Mouse (Mus musculus) liver, embryonic 12.5 days (tissue): ENCODE measurements around the gene Hs3st4. TPM values are rescaled to one million over a fixed set of nuclear protein-coding genes. Genes with fewer than 3 reads are reported as not detected.

ENCODE experiments used
- ATAC-seq: fragments of 200-750 bp; cut with Nextera tagmentation; 2 replicates; pipeline ENCODE4 v1.8.0; 2017; ENCODE audit warnings: moderate number of reproducible peaks, mild to moderate bottlenecking, moderate library complexity
- H3K27ac ChIP-seq: fragments of 300-500 bp; sonication (generic); 2 replicates; pipeline ENCODE4 v1.5.1; 2016; ENCODE audit warnings: mild to moderate bottlenecking
- H3K27me3 ChIP-seq: fragments of 300-500 bp; sonication (generic); replicated peaks from 2 replicates; pipeline ENCODE4 v1.6.1; 2016; ENCODE audit warnings: mild to moderate bottlenecking, moderate library complexity
- H3K36me3 ChIP-seq: fragments of 300-500 bp; sonication (generic); 2 replicates; pipeline ENCODE4 v1.6.1; 2016; ENCODE audit warnings: mild to moderate bottlenecking, moderate library complexity
- H3K4me1 ChIP-seq: fragments of 300-500 bp; sonication (generic); 2 replicates; pipeline ENCODE4 v1.6.1; 2016
- H3K4me2 ChIP-seq: fragments of 300-500 bp; sonication (generic); 2 replicates; pipeline ENCODE4 v1.6.1; 2016; ENCODE audit warnings: mild to moderate bottlenecking, moderate library complexity
- H3K4me3 ChIP-seq: fragments of 300-500 bp; sonication (generic); 2 replicates; pipeline ENCODE4 v1.5.1; 2016; ENCODE audit warnings: mild to moderate bottlenecking, moderate library complexity
- H3K9ac ChIP-seq: fragments of 300-500 bp; sonication (generic); 2 replicates; pipeline ENCODE4 v1.6.1; 2016; ENCODE audit warnings: mild to moderate bottlenecking, moderate library complexity
- H3K9me3 ChIP-seq: fragments of 300-500 bp; sonication (generic); replicated peaks from 2 replicates; pipeline ENCODE4 v1.6.1; 2016; ENCODE audit warnings: mild to moderate bottlenecking, moderate library complexity
- WGBS: fragments of 180-500 bp; shearing (Covaris S2); methylation state at CpG from one replicate; pipeline ENCODE4 v1.1.7; 2016; ENCODE audit not compliant: insufficient replicate concordance; 5-methylcytosine and 5-hydroxymethylcytosine counted together
- polyA plus RNA-seq: library from polyadenylated mRNA; unstranded; fragments of >200 nt; fragmentation: Nextera tagmentation; extraction: Ambion mirVana; gene quantifications from 2 replicates; pipeline ENCODE4 v1.2.1, GENCODE M21; 2016

Gene Hs3st4
- polyA plus RNA-seq, 1 experiment from 2014 or later, result not detected

- H3K4me2 ChIP-seq, result no peak overlapping the region
- no peak overlapping the region for H3K27ac ChIP-seq
- H3K36me3 ChIP-seq, result no peaks in the 10 kb centered on the region
- no peak overlapping the region for H3K9ac ChIP-seq
- no peak for ATAC-seq
- peaks cover 7% of the 10 kb centered on the region; the same call in 1 of the 2 replicates for H3K9me3 ChIP-seq
- H3K4me3 ChIP-seq, result no peak overlapping the region
- WGBS, result 70% methylated on average over 5 of the region's 5 CpGs
- H3K4me1 ChIP-seq, result no peaks in the 10 kb centered on the region
- no peaks in the 10 kb centered on the region for H3K27me3 ChIP-seq
These were observed 44.2 kb downstream of the Hs3st4 start for GRCm38 (mm10) chr7:124026908-124027307.

- 42% methylated on average over 2 of the region's 2 CpGs for whole genome bisulfite sequencing
- no peaks in the 10 kb centered on the region for H3K27me3 ChIP-seq
- no peak overlapping the region for H3K4me2 ChIP-seq
- H3K9me3 ChIP-seq, result 0 out of 2 replicates have a peak, but pooled peaks cover 7% of the 10 kb centered on the region
- no peaks in the 10 kb centered on the region for H3K4me1 ChIP-seq
- no peak overlapping the region for H3K9ac ChIP-seq
- no peak overlapping the region for H3K4me3 ChIP-seq
- no peak for ATAC-seq
- no peak overlapping the region for H3K27ac ChIP-seq
- no peaks in the 10 kb centered on the region for H3K36me3 ChIP-seq
These were observed 49.6 kb downstream of the Hs3st4 start for GRCm38 (mm10) chr7:124032236-124032635.

DNA sequence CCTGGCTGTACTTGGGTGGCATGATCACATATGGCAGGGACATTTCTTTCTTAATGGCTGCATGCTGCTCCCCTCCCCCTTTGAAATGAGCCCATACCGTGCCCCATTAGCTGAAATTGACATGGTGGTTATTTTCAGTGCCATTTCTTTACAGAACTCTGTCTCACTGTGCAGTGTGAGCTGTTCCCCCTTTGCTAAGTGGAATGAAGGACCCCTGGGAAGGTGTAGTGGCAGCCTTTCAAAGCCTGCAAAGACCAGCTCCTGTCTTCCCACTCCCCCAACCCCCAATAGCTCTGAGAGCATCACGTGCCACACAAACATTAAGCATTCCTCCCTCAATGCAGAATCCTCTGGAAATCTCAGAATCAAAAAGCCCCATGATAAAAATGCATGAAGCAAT lies 50.7 kb downstream of the Hs3st4 start:
- Histone ChIP-seq H3K27me3 (no peaks in the 10 kb centered on the region), H3K9ac (no peak overlapping the region), H3K27ac (no peak overlapping the region), H3K4me1 (no peaks in the 10 kb centered on the region), H3K4me2 (no peak overlapping the region), H3K36me3 (no peaks in the 10 kb centered on the region), H3K9me3 (0 out of 2 replicates have a peak, but pooled peaks cover 7% of the 10 kb centered on the region), H3K4me3 (no peak overlapping the region)
- 50% methylated on average over 2 of the region's 2 CpGs for WGBS
- ATAC-seq, result no peak

DNA sequence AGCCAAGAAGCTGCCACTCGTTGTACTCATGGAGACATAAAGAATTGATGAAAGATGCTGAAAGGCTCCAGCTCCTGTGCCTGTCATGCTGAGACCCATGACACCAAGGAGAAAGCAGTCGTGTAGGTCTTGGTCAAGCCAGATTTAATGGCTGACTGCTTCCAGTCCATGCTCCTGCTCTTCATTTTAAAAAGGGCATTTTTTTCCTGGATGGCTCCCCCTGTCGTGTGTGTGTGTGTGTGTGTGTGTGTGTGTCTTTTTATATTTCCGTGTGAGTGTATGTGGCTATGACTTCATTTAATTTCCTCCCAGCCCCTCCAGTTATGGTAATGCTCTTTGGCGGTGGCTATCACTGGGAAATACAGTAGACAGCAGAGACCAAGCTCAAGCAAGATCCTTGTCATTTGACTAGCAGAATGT lies 54.6 kb downstream of the Hs3st4 start:
- no peak overlapping the region for H3K9ac ChIP-seq
- H3K4me2 ChIP-seq, result no peak overlapping the region
- H3K4me1 ChIP-seq, result no peaks in the 10 kb centered on the region
- H3K4me3 ChIP-seq, result no peak overlapping the region
- H3K27ac ChIP-seq, result no peak overlapping the region
- ATAC-seq, result no peak
- H3K27me3 ChIP-seq, result no peaks in the 10 kb centered on the region
- no peaks in the 10 kb centered on the region for H3K36me3 ChIP-seq
- WGBS, result 57% methylated on average over 5 of the region's 5 CpGs
- no peaks in the 10 kb centered on the region for H3K9me3 ChIP-seq

GRCm38 (mm10) chr7:124039142-124039541 lies 56.5 kb downstream of the Hs3st4 start:
- ATAC-seq, result no peak

DNA sequence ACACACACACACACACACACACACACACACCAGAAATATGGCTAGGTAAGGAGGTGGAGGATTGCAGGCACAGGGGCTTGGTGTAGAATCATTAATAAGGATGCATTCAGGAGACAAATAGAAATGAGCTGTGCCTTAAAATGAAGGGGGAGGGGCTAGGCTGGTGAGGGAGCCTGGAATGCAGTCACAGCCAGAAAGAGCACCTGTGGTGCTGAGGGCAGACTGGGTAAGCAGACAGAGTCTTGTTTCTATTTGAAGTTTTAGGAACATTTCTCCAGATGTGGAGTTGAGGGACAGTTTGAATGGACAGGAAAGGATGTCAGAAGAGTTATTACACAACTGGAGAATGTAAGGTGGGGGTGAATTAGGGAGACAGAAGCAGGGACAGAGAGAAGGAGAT lies 64.7 kb downstream of the Hs3st4 start:
- H3K27ac ChIP-seq, result no peak overlapping the region
- no peaks in the 10 kb centered on the region for H3K36me3 ChIP-seq
- H3K9me3 ChIP-seq, result 0 out of 2 replicates have a peak, but pooled peaks cover 6% of the 10 kb centered on the region
- H3K4me3 ChIP-seq, result no peak overlapping the region
- H3K9ac ChIP-seq, result no peak overlapping the region
- H3K4me1 ChIP-seq, result no peaks in the 10 kb centered on the region
- H3K4me2 ChIP-seq, result no peak overlapping the region
- H3K27me3 ChIP-seq, result no peaks in the 10 kb centered on the region
- no peak for ATAC-seq

More at GRCm38 (mm10) chr7:124039142-124039541, 56.5 kb downstream of the Hs3st4 start:
- Histone ChIP-seq H3K9me3 (0 out of 2 replicates have a peak, but pooled peaks cover 6% of the 10 kb centered on the region), H3K27me3 (no peaks in the 10 kb centered on the region), H3K36me3 (no peaks in the 10 kb centered on the region), H3K4me2 (no peak overlapping the region), H3K27ac (no peak overlapping the region), H3K4me3 (no peak overlapping the region), H3K9ac (no peak overlapping the region), H3K4me1 (no peaks in the 10 kb centered on the region)
- 77% methylated on average over 5 of the region's 5 CpGs for WGBS

- no peak overlapping the region for H3K9ac ChIP-seq
- no peaks in the 10 kb centered on the region for H3K36me3 ChIP-seq
- ATAC-seq, result no peak
- H3K4me2 ChIP-seq, result no peak overlapping the region
- no peaks in the 10 kb centered on the region for H3K4me1 ChIP-seq
- H3K27me3 ChIP-seq, result no peaks in the 10 kb centered on the region
- H3K4me3 ChIP-seq, result no peak overlapping the region
- H3K9me3 ChIP-seq, result no peaks in the 10 kb centered on the region
- no peak overlapping the region for H3K27ac ChIP-seq
- 42% methylated on average over 1 of the region's 1 CpGs for WGBS
These were observed 66.3 kb downstream of the Hs3st4 start for GRCm38 (mm10) chr7:124048971-124049370.

DNA sequence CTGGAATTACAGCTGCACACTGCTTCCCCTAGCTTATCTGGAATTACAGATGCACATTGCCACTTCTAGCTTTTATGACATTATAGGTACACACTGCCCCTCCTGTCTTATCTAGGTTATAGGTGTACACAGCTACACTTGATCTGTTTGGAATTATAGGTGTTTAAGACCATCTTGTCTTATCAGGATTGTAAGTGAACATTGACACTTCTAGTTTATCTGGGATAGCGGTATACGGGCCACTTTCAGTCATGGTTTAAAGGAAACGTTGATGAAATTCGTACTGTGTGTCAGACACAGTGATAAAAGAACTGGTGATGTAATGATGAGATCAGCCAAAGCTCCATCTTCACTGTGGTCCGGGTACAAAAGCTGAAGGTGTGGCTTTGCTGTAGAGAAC lies 67.8 kb downstream of the Hs3st4 start:
- 60% methylated on average over 5 of the region's 5 CpGs for WGBS
- Histone ChIP-seq H3K4me1 (no peaks in the 10 kb centered on the region), H3K27ac (no peak overlapping the region), H3K9me3 (no peaks in the 10 kb centered on the region), H3K36me3 (no peaks in the 10 kb centered on the region), H3K4me2 (no peak overlapping the region), H3K27me3 (no peaks in the 10 kb centered on the region), H3K4me3 (no peak overlapping the region), H3K9ac (no peak overlapping the region)
- no peak for ATAC-seq

- no peak overlapping the region for H3K9ac ChIP-seq
- no peak overlapping the region for H3K4me2 ChIP-seq
- no peaks in the 10 kb centered on the region for H3K27me3 ChIP-seq
- ATAC-seq, result no peak
- H3K4me1 ChIP-seq, result no peaks in the 10 kb centered on the region
- H3K9me3 ChIP-seq, result no peaks in the 10 kb centered on the region
- no peak overlapping the region for H3K4me3 ChIP-seq
- WGBS, result 48% methylated on average over 1 of the region's 1 CpGs
- no peak overlapping the region for H3K27ac ChIP-seq
- no peaks in the 10 kb centered on the region for H3K36me3 ChIP-seq
These were observed 101.1 kb downstream of the Hs3st4 start for GRCm38 (mm10) chr7:124083741-124084140.

GRCm38 (mm10) chr7:124129019-124129418 lies 146.3 kb downstream of the Hs3st4 start:
- Histone ChIP-seq H3K4me1 (no peaks in the 10 kb centered on the region), H3K36me3 (no peaks in the 10 kb centered on the region), H3K27ac (no peak overlapping the region), H3K4me2 (no peak overlapping the region), H3K27me3 (no peaks in the 10 kb centered on the region), H3K9ac (no peak overlapping the region), H3K9me3 (no peaks in the 10 kb centered on the region), H3K4me3 (no peak overlapping the region)
- 6% methylated on average over 2 of the region's 2 CpGs for WGBS
- no peak for ATAC-seq

DNA sequence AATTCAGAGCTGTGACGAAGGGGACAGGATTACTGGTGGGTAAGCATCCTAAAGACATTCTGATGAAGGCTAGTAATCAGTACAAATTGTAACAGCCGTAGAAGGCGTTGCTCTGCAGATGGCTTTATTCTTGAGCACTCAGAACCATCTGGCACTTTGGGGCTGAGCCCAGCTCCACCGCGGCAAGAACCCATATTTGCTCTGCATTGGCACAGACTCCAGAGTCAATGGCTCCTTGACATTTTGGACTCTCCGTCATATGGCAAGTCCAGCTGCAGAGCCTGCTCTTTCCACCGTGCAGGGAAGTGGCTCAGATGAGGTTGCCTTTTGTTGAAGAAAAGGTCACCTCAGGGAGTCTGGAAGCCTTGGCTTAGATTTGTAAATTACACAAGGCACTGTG lies 148.6 kb downstream of the Hs3st4 start:
- no peak overlapping the region for H3K27ac ChIP-seq
- no peak overlapping the region for H3K4me2 ChIP-seq
- H3K27me3 ChIP-seq, result no peaks in the 10 kb centered on the region
- no peak overlapping the region for H3K4me3 ChIP-seq
- H3K9ac ChIP-seq, result no peak overlapping the region
- 64% methylated on average over 7 of the region's 7 CpGs for WGBS
- ATAC-seq, result no peak
- no peaks in the 10 kb centered on the region for H3K4me1 ChIP-seq
- no peaks in the 10 kb centered on the region for H3K36me3 ChIP-seq
- no peaks in the 10 kb centered on the region for H3K9me3 ChIP-seq

DNA sequence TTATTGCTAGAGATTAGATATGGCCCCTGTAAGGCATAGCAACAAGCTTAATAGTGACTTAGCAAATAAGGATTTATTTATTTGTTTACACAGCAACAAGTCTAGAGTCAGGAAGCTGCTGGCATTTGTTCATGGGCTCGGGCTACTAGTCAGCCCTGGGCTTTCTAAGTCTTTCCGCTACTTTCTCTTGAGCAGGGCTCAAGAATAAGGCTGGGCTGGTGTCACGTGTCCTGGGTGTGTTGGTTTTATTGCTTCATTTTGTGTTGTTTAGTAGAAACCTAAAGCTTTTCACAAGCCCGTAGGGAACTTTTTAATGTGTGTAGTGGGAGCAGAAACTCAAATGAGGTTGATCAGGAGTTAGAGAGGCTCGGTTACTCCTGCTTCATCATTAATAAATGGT lies 153.5 kb downstream of the Hs3st4 start:
- H3K4me2 ChIP-seq, result no peak overlapping the region
- no peaks in the 10 kb centered on the region for H3K4me1 ChIP-seq
- no peaks in the 10 kb centered on the region for H3K9me3 ChIP-seq
- no peaks in the 10 kb centered on the region for H3K36me3 ChIP-seq
- ATAC-seq, result no peak
- no peak overlapping the region for H3K9ac ChIP-seq
- no peaks in the 10 kb centered on the region for H3K27me3 ChIP-seq
- H3K4me3 ChIP-seq, result no peak overlapping the region
- H3K27ac ChIP-seq, result no peak overlapping the region
- 59% methylated on average over 5 of the region's 5 CpGs for WGBS

GRCm38 (mm10) chr7:124141229-124141628 lies 158.6 kb downstream of the Hs3st4 start:
- ATAC-seq, result no peak
- H3K9me3 ChIP-seq, result no peaks in the 10 kb centered on the region; the same call in 1 of the 2 replicates
- no peak overlapping the region for H3K4me3 ChIP-seq
- WGBS, result 75% methylated on average over 6 of the region's 6 CpGs
- no peak overlapping the region for H3K4me2 ChIP-seq
- no peaks in the 10 kb centered on the region for H3K4me1 ChIP-seq
- H3K9ac ChIP-seq, result no peak overlapping the region
- no peaks in the 10 kb centered on the region for H3K36me3 ChIP-seq
- no peaks in the 10 kb centered on the region for H3K27me3 ChIP-seq
- no peak overlapping the region for H3K27ac ChIP-seq
